Mouse (Mus musculus): ENCODE measurements around the gene Ptpn18. TPM values are rescaled to one million over a fixed set of nuclear protein-coding genes. Genes with fewer than 3 reads are reported as not detected.

The Ptpn18 gene
- polyA plus RNA-seq (2015; fragmentation: Nextera tagmentation; extraction: Ambion mirVana), result 5.0 and 6.1 TPM in 2 replicates

- H3K4me2 ChIP-seq, result peak within 1 kb of the TSS; percentile 91
- peak within 1 kb of the TSS; percentile 32 for H3K9ac ChIP-seq
- H3K9me3 ChIP-seq, result no peaks in the 10 kb centered on the region
- no peak within 1 kb of the TSS for H3K27ac ChIP-seq (replicated peaks)
- H3K4me1 ChIP-seq (replicated peaks), result peaks cover 10% of the 10 kb centered on the region
- peaks cover 39% of the 10 kb centered on the region for H3K27me3 ChIP-seq
- H3K4me3 ChIP-seq, result peak within 1 kb of the TSS; percentile 52
- ATAC-seq (ENCODE audit: low FRiP score, low read depth), result peak; percentile 93
- 0% methylated on average over 48 of the region's 48 CpGs for WGBS
- no peaks in the 10 kb centered on the region for H3K36me3 ChIP-seq
Measured at GRCm38 (mm10) chr1:34459284-34460060, at the start of gene Ptpn18. TSS of gene Ptpn18 (plus strand) at chr1:34459762.

GRCm38 (mm10) chr1:34428466-34428865, 31.1 kb upstream of the Ptpn18 start:
- Histone ChIP-seq H3K4me2 (no peak overlapping the region), H3K4me1 (replicated peaks) (peaks cover 13% of the 10 kb centered on the region), H3K4me3 (no peak overlapping the region), H3K9me3 (no peaks in the 10 kb centered on the region), H3K9ac (no peak overlapping the region), H3K36me3 (no peaks in the 10 kb centered on the region), H3K27ac (replicated peaks) (no peak overlapping the region), H3K27me3 (no peaks in the 10 kb centered on the region)
- WGBS, result 98% methylated on average over 2 of the region's 2 CpGs
- no peak for ATAC-seq (ENCODE audit: low FRiP score, low read depth)

GRCm38 (mm10) chr1:34429281-34429680, 30.3 kb upstream of the Ptpn18 start:
- Histone ChIP-seq H3K27ac (replicated peaks) (no peak overlapping the region), H3K4me3 (no peak overlapping the region), H3K9me3 (no peaks in the 10 kb centered on the region), H3K9ac (no peak overlapping the region), H3K4me1 (replicated peaks) (peaks cover 21% of the 10 kb centered on the region), H3K4me2 (no peak overlapping the region), H3K36me3 (no peaks in the 10 kb centered on the region), H3K27me3 (no peaks in the 10 kb centered on the region)
- ATAC-seq (ENCODE audit: low FRiP score, low read depth), result no peak
- 97% methylated on average over 4 of the region's 4 CpGs for WGBS

GRCm38 (mm10) chr1:34430981-34431380, 28.6 kb upstream of the Ptpn18 start:
- no peak overlapping the region for H3K9ac ChIP-seq
- no peak for ATAC-seq (ENCODE audit: low FRiP score, low read depth)
- H3K9me3 ChIP-seq, result no peaks in the 10 kb centered on the region
- H3K4me2 ChIP-seq, result no peak overlapping the region
- no peak overlapping the region for H3K27ac ChIP-seq (replicated peaks)
- peaks cover 26% of the 10 kb centered on the region for H3K4me1 ChIP-seq (replicated peaks)
- H3K27me3 ChIP-seq, result no peaks in the 10 kb centered on the region
- no peak overlapping the region for H3K4me3 ChIP-seq
- 97% methylated on average over 3 of the region's 3 CpGs for WGBS
- no peaks in the 10 kb centered on the region for H3K36me3 ChIP-seq

- no peak overlapping the region for H3K27ac ChIP-seq (replicated peaks)
- no peaks in the 10 kb centered on the region for H3K9me3 ChIP-seq
- 98% methylated on average over 9 of the region's 9 CpGs for WGBS
- no peak for ATAC-seq (ENCODE audit: low FRiP score, low read depth)
- no peak overlapping the region for H3K9ac ChIP-seq
- H3K4me2 ChIP-seq, result no peak overlapping the region
- no peaks in the 10 kb centered on the region for H3K27me3 ChIP-seq
- no peak overlapping the region for H3K4me3 ChIP-seq
- H3K36me3 ChIP-seq, result no peaks in the 10 kb centered on the region
- peaks cover 26% of the 10 kb centered on the region for H3K4me1 ChIP-seq (replicated peaks)
Measured at GRCm38 (mm10) chr1:34431431-34431830, 28.1 kb upstream of the Ptpn18 start.

- H3K27ac ChIP-seq (replicated peaks), result peak overlapping the region; percentile 94
- peak overlapping the region; percentile 52 for H3K9ac ChIP-seq
- no peaks in the 10 kb centered on the region for H3K27me3 ChIP-seq
- no peak for ATAC-seq (ENCODE audit: low FRiP score, low read depth)
- no peaks in the 10 kb centered on the region for H3K9me3 ChIP-seq
- peak overlapping the region; percentile 77 for H3K4me3 ChIP-seq
- no peaks in the 10 kb centered on the region for H3K36me3 ChIP-seq
- H3K4me1 ChIP-seq (replicated peaks), result peaks cover 26% of the 10 kb centered on the region
- H3K4me2 ChIP-seq, result peak overlapping the region; percentile 71
- 23% methylated on average over 13 of the region's 13 CpGs for WGBS
Measured at GRCm38 (mm10) chr1:34432411-34432775, 27.2 kb upstream of the Ptpn18 start.

- H3K4me2 ChIP-seq, result peak overlapping the region; percentile 71
- H3K36me3 ChIP-seq, result no peaks in the 10 kb centered on the region
- H3K9me3 ChIP-seq, result no peaks in the 10 kb centered on the region
- H3K4me3 ChIP-seq, result peak overlapping the region; percentile 77
- H3K4me1 ChIP-seq (replicated peaks), result peaks cover 26% of the 10 kb centered on the region
- peak overlapping the region; percentile 94 for H3K27ac ChIP-seq (replicated peaks)
- peak overlapping the region; percentile 52 for H3K9ac ChIP-seq
- no peak for ATAC-seq (ENCODE audit: low FRiP score, low read depth)
- H3K27me3 ChIP-seq, result no peaks in the 10 kb centered on the region
- 4% methylated on average over 35 of the region's 35 CpGs for WGBS
Measured at GRCm38 (mm10) chr1:34432776-34433481, 26.6 kb upstream of the Ptpn18 start.

GRCm38 (mm10) chr1:34433891-34434521, 25.6 kb upstream of the Ptpn18 start:
- Histone ChIP-seq H3K4me1 (replicated peaks) (peaks cover 34% of the 10 kb centered on the region), H3K4me3 (peak overlapping the region; percentile 77), H3K4me2 (peak overlapping the region; percentile 71), H3K9me3 (no peaks in the 10 kb centered on the region), H3K36me3 (no peaks in the 10 kb centered on the region), H3K27me3 (no peaks in the 10 kb centered on the region), H3K27ac (replicated peaks) (peak overlapping the region; percentile 94), H3K9ac (peak overlapping the region; percentile 76)
- no peak; the same call in 1 of the 2 replicates for ATAC-seq (ENCODE audit: low FRiP score, low read depth)
- 7% methylated on average over 19 of the region's 19 CpGs for WGBS

GRCm38 (mm10) chr1:34434660-34435160, 24.9 kb upstream of the Ptpn18 start:
- H3K4me1 ChIP-seq (replicated peaks), result peaks cover 34% of the 10 kb centered on the region
- H3K4me3 ChIP-seq, result peak overlapping the region; percentile 77
- H3K36me3 ChIP-seq, result no peaks in the 10 kb centered on the region
- WGBS, result under 1% methylated on average over 30 of the region's 30 CpGs
- no peaks in the 10 kb centered on the region for H3K9me3 ChIP-seq
- peak overlapping the region; percentile 71 for H3K4me2 ChIP-seq
- H3K27ac ChIP-seq (replicated peaks), result peak overlapping the region; percentile 94
- H3K27me3 ChIP-seq, result no peaks in the 10 kb centered on the region
- ATAC-seq (ENCODE audit: low FRiP score, low read depth), result peak; percentile 25
- peak overlapping the region; percentile 76 for H3K9ac ChIP-seq

GRCm38 (mm10) chr1:34435371-34436120, 24.0 kb upstream of the Ptpn18 start:
- Histone ChIP-seq H3K9me3 (no peaks in the 10 kb centered on the region), H3K36me3 (no peaks in the 10 kb centered on the region), H3K4me2 (peak overlapping the region; percentile 71), H3K4me3 (peak overlapping the region; percentile 77), H3K27ac (replicated peaks) (peak overlapping the region; percentile 94), H3K9ac (peak overlapping the region; percentile 76), H3K27me3 (no peaks in the 10 kb centered on the region), H3K4me1 (replicated peaks) (peaks cover 38% of the 10 kb centered on the region)
- ATAC-seq (ENCODE audit: low FRiP score, low read depth), result no peak
- WGBS, result 26% methylated on average over 8 of the region's 8 CpGs

- Histone ChIP-seq H3K9ac (no peak overlapping the region), H3K27me3 (no peaks in the 10 kb centered on the region), H3K4me2 (no peak overlapping the region), H3K4me3 (no peak overlapping the region), H3K9me3 (no peaks in the 10 kb centered on the region), H3K4me1 (replicated peaks) (peaks cover 46% of the 10 kb centered on the region), H3K36me3 (no peaks in the 10 kb centered on the region), H3K27ac (replicated peaks) (no peak overlapping the region)
- 83% methylated on average over 3 of the region's 3 CpGs for WGBS
- no peak for ATAC-seq (ENCODE audit: low FRiP score, low read depth)
Measured at GRCm38 (mm10) chr1:34436374-34436773, 23.2 kb upstream of the Ptpn18 start.

All from hindbrain, embryonic 15.5 days (tissue).